Mouse (Mus musculus) thymus, adult 18-20 months (tissue): ENCODE results near the gene Mycn.

ENCODE experiments used
- DNase-seq, 2 experiments: peaks; one replicate each; pipeline ENCODE4 v3.0.0; 2022; ENCODE audit warnings: mixed read lengths in 2 of 2

The Mycn gene

GRCm38 (mm10) chr12:12941661-12942363 lies at the start of gene Mycn:
Mycn (minus strand) TSS chr12:12941914.
- peak; percentile 35 to 57 for DNase-seq

GRCm38 (mm10) chr12:12987376-12987775 lies 45.7 kb upstream of the Mycn start:
- no peak for DNase-seq

- no peak for DNase-seq
These were observed 45.0 kb upstream of the Mycn start for GRCm38 (mm10) chr12:12986612-12987206.

GRCm38 (mm10) chr12:12983032-12983431 lies 41.3 kb upstream of the Mycn start:
- DNase-seq, result no peak

GRCm38 (mm10) chr12:12975397-12975796 lies 33.7 kb upstream of the Mycn start:
- DNase-seq, result no peak

- DNase-seq, result no peak
These were observed 31.2 kb upstream of the Mycn start for GRCm38 (mm10) chr12:12972756-12973435.

GRCm38 (mm10) chr12:12967946-12968345 lies 26.2 kb upstream of the Mycn start:
- DNase-seq, result no peak

GRCm38 (mm10) chr12:12964856-12965255 lies 23.1 kb upstream of the Mycn start:
- DNase-seq, result no peak

- no peak for DNase-seq
These were observed 5.9 kb upstream of the Mycn start for GRCm38 (mm10) chr12:12947606-12948005.

- DNase-seq, result no peak
These were observed 1.6 kb upstream of the Mycn start for GRCm38 (mm10) chr12:12943288-12943687.

- DNase-seq, result peak; percentile 70 to 75
These were observed 793 bp upstream of the Mycn start for GRCm38 (mm10) chr12:12942364-12943050.

- DNase-seq, result peak; percentile 12 to 14
These were observed 597 bp downstream of the Mycn start for GRCm38 (mm10) chr12:12941129-12941504.

GRCm38 (mm10) chr12:12940466-12941128 lies 1.1 kb downstream of the Mycn start:
- DNase-seq, result peak; percentile 22 to 34

GRCm38 (mm10) chr12:12939581-12940465 lies 1.9 kb downstream of the Mycn start:
- peak; percentile 18 to 24 for DNase-seq

- DNase-seq, result peak; percentile 70 to 72
These were observed 2.9 kb downstream of the Mycn start for GRCm38 (mm10) chr12:12938850-12939249.

- no peak for DNase-seq
These were observed 3.4 kb downstream of the Mycn start for GRCm38 (mm10) chr12:12938361-12938760.

- DNase-seq, result peak; percentile 3 to 11
These were observed 4.0 kb downstream of the Mycn start for GRCm38 (mm10) chr12:12937746-12938145.

GRCm38 (mm10) chr12:12937088-12937487 lies 4.6 kb downstream of the Mycn start:
- DNase-seq, result peak; percentile 46 to 70

- no peak for DNase-seq
These were observed 9.5 kb downstream of the Mycn start for GRCm38 (mm10) chr12:12932238-12932637.

GRCm38 (mm10) chr12:12928239-12928638 lies 13.5 kb downstream of the Mycn start:
- DNase-seq, result no peak

- DNase-seq, result no peak
These were observed 14.7 kb downstream of the Mycn start for GRCm38 (mm10) chr12:12926975-12927527.
